Mouse (Mus musculus): ENCODE data around the gene Clcf1. TPM values are rescaled to one million over a fixed set of nuclear protein-coding genes. Genes with fewer than 3 reads are reported as not detected.

Clcf1 gene
- under 1 TPM; 0.34 to 0.47 TPM for total RNA-seq (2021)
- long read RNA-seq, experiment 1 = 0 reads
- long read RNA-seq, experiment 2, partial matches to known transcripts = 1 of 1 reads
- long read RNA-seq, experiment 2, other reads (novel, unspliced or antisense) = 0 of 1 reads

DNA sequence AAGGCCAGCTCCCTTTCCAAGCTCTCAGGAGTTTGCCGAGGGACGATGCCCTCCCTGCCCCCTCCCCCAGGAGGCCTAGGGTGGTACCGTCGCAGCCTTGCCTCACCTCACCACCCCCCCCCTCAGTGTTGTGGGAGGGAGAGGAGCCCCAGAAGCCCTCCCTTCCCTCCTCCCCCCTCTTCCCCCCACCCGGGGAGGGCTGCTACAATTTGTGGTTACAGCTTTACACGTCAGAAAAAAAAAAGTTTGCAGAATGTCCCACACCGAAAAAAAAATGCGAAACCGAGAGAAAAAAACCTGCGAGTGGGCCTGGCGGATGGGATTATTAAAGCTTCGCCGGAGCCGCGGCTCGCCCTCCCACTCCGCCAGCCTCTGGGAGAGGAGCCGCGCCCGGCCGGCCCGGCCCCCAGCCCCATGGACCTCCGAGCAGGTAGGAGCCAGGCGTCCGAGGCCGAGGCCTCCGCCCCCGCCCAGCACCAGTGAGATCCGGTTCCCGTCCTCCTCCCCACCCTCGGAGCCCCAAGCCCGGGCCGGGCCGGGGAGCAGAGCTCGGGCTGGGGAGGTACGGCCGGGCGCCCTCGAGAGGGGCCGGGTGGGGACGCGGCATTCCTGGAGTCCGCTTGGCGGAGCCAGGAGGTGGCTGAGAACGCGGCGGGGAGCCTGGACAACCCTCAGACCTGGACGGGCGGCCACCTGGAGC is at the start of gene Clcf1, which contains the start of gene AC109138.7:
Gene Clcf1 (plus strand): TSS at position 168 of the 700 bp plus-strand sequence.
Gene AC109138.7 (plus strand): TSS at position 287 of the 700 bp plus-strand sequence.
- no peak for DNase-seq (ENCODE audit: low spot score)

DNA sequence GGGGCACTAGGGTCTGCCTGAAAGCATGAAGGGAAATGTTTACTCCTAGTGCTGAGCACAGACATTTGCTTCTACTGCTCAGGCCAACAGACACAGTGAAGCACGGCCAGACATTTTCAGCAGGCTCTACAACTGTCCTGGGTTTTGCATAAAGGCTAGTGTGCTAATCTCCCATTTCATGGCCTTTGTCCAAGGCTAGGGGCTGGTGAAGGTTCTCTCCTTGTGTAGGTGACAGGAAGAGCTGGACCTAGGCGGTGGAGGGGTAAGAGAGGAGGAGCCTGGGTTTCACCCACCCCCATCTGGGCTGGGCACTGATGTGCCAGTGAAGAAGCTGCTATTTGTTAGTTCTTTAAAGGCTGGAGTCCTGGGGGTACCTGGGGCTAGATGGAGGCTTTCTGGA is 49.3 kb upstream of the Clcf1 start:
- DNase-seq (ENCODE audit: low spot score) = no peak

DNA sequence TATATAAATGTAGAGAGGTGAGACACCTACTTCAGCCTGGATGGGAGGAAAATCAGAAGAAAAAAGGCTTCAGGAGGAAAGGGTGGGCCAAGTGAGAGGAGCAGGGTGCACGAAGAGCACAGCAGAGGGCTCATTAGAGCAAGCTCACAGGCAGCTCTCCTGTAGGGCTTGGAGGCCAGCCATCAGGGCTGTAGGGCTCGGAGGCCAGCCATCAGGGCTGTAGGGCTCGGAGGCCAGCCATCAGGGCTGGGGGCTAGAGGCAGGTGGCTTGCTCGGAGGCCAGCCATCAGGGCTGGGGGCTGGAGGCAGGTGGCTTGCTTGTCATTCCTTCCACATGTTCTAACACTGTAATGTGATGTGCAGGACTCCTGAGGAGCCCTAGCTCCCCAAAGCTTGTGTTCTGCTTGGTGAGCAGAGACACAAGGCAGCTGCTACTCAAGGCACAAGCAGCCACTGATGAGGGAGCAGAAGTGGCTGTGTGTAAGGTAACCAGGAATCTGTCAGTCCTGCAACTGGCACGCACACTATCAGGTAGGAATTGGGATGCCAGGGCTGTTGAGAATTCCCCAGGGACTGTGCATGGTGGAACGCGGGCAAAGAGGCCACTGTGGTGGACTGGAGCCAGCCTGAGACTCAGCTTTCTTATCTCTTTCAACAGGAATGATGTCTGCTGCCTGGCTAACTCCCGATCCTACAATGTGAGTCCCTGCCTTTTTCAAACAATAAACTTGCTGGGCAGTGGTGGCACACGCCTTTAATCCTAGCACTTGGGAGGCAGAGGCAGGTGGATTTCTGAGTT is 47.2 kb upstream of the Clcf1 start:
- no peak for DNase-seq (ENCODE audit: low spot score)

- peak; percentile 100 for DNase-seq (ENCODE audit: low spot score)
These were observed 44.7 kb upstream of the Clcf1 start for GRCm38 (mm10) chr19:4169378-4169784.

GRCm38 (mm10) chr19:4169810-4170209 is 44.2 kb upstream of the Clcf1 start:
- no peak for DNase-seq (ENCODE audit: low spot score)

DNA sequence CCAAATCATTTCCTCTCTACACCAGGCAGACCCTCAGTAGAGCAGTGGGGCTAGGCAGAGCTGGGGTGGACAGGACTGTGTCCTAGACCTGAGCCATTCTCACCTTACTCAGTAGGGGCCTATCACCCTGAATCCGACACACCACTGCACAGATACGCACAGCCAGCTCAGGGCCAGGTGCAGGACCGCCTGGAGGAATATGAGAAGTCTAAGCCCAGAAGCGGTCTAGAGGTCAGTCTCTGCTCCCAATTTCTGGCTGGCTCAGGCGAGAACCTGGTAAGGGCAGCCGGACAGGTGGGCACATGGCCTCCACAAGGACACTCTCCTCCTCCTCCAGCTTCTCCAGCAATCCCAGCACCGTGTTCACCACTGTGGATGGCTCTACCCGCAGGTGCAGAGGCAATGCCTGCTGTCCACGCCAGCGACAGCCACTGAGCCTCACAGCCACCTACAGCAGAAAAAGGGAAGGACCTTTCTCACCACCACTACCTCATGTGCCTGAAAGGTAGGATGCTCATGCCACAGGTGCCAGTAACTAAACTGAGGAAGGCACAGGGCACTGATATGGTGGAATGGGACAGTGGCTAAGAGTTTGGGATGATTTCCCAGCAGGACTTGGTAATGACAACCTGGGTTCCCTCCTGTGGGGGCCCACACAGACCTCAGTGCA is 43.2 kb upstream of the Clcf1 start:
- no peak for DNase-seq (ENCODE audit: low spot score)

DNA sequence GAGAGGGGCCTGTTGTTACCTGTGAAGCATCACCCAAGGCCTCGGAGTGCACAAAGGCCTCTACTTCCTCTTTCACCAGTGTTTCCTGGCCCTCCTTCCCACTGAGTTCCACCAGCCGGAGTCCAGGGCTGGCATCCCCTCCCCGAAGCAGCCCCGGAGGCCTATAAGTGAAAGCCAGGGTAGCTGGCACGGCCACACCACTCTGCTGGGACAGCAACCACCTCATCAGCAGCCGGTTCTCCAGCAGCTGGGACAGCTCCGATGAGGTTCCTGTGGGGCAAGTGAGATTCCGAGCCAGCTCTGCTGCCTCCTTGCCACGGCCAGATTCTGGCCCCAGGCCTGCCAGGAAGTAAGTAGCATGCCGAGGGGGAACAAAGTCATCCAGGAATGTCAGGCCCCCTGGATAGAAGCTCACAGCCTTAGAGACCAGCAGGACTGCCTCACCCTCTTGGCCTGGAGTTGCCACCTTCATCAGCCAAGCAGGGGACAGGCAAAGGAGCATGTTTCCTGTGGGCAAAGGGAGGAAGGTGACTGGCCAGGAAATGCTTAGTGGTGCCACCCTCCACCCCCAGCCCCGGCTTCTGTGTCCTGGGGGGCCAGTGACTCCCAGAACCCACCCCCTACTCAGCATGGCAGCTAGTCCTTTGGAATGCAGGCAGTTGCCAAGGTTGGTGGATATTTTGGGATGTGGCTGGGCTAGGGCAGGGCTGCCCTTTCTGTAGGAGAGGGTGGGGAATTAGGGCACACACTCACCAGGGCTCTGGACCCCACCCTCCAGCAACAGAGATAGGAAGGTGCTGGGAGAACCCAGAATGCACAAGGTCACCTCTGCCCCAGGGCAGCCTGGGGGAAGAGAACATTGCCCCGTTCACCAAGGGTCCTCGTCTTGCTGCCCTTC is 42.4 kb upstream of the Clcf1 start:
- DNase-seq (ENCODE audit: low spot score) = peak; percentile 43

DNA sequence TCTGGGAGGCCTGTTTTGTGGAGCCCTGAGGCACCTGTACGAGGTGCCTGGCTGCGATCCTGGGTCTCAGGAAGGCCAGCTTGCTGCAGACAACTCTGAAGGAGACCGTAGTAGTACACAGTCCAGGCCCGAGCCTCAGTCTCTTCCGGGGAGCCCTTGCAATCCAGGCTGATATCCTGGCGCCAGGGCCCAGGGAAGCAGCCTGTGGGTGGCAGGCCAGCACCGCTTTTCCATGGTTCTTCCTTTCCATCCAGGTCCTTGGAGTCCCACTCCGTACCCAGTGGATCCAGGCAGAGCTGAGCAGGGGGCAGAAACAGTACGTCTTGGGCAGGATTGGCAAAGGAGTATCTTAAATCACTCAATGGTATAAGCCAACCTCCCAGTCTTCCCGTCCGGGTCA is 41.1 kb upstream of the Clcf1 start:
- DNase-seq (ENCODE audit: low spot score) = no peak

DNA sequence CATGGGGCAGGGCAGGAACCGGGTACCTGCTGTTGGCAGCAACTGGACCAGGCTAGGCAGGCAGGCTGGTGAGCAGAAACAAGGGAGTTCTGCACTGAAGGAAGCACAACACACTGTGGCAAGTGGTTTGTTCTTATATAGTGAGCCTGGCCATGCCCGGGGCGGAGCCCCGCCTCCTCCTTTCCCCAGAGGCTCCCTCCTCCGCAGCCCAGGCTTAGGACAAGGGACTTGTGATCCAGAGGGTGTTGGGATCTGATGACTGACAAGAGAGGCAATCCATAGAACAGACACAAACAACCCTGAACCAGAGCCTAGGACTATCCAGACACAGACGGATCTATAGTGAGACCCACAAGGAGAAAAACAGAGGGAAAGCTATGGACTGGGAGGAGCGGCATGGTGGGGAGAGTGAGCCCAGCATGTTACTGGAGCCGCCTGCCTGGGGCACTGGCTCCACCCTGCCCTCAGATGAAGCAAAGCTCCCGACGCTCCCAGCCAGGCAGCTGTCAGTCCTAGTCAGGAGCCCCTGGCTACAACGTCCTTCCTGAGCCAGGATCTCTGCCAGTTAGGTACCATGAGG is 38.6 kb upstream of the Clcf1 start, which contains the start of gene Carns1:
Gene Carns1 (minus strand): TSS at position 112 of the 580 bp plus-strand sequence.
- peak; percentile 57 for DNase-seq (ENCODE audit: low spot score)

DNA sequence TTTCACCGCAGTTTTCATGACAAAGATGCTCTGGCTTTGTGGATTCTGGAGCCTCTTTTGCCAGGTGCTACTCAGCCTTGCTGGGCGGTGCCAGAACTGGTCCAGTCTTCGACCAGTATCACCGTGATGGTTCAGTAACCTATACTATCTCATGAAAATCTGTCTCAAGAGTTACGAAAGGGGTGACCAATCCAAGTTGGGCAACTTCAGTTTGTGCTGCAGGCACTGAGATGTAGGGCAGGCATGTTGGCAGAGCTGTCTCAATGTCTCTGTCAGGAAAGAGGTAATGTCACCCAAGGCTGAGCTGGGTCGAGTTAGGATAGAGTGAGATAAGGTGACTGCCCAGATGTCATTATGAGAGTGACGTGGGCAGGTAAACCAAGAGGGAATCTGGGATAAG is 33.6 kb upstream of the Clcf1 start:
- DNase-seq (ENCODE audit: low spot score) = no peak

DNA sequence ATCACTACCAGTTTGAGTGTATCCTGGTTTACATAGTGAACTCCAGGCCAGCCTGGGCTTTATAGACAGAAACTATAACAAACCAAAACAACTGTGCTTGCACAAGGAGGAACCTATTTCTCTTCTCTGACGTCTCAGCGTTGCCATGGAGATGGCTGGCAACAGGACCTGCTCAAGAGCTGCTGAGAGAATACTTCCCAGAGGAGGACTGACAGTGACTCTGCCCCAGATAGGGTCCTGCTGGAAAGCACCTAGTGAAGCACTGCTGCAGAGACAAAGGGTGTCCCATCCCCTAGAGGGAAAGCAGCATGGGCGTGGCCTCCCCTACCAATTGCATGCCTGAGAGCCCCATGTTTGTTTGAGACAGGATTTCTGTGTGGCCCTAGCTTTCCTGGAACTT is 32.1 kb upstream of the Clcf1 start:
- DNase-seq (ENCODE audit: low spot score) = peak; percentile 41

GRCm38 (mm10) chr19:4183689-4184088 is 30.3 kb upstream of the Clcf1 start:
- DNase-seq (ENCODE audit: low spot score) = no peak

- DNase-seq (ENCODE audit: low spot score) = no peak
These were observed 28.8 kb upstream of the Clcf1 start for GRCm38 (mm10) chr19:4184976-4185975.

DNA sequence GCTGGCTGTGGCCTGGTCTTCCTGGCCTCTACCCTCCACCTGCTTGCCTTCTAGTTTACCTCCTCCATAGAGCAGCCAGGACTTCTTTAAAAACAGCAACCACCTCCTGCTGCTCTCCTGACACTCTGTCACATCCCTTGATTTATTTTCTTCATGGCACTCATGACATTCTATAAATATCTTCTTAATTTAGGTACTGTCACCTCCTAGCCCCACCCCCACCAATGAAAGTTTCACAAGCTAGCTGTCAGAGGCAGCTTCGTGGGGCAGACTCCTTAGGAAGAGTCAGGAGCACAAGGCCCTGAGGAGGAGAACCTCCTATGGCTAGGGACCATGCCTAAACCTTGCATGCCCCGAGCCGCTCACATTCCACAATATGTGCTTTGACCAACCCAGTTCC is 26.7 kb upstream of the Clcf1 start:
- peak; percentile 56 for DNase-seq (ENCODE audit: low spot score)

GRCm38 (mm10) chr19:4189051-4189620 is 24.9 kb upstream of the Clcf1 start:
- no peak for DNase-seq (ENCODE audit: low spot score)

DNA sequence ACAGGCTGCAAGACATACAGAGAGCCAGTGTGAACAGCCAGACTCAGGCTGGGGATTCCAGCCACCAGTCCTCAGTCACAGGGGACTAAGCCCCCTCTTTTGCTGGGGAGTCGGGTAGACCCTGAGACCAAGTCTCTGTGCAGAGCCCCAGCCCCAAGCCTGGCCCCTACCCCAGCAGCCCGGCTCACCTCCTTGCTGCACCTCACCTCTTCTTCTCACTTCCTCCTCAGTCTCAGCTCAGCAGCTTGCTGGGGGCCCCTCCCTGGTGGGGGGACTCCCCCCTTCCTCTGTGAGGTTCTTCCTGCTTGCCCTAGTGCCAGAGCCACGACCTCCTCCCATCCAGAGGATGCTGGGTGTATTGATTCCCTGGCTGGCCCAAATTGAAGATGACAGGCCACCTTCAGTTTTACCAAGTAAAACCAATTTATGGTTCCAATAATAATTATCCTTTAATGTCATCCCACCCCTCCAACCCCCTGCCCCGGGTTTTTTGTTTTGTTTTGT is 23.2 kb upstream of the Clcf1 start, which contains the start of gene Tbc1d10c:
Gene Tbc1d10c (minus strand): TSS at position 454 of the 504 bp plus-strand sequence.
- no peak for DNase-seq (ENCODE audit: low spot score)

- peak; percentile 96 for DNase-seq (ENCODE audit: low spot score)
These were observed 22.3 kb upstream of the Clcf1 start, which contains the start of gene Ppp1ca for GRCm38 (mm10) chr19:4191528-4192250. Gene Ppp1ca, plus strand, starts transcription at chr19:4192065.

Data from gastrocnemius, adult 18-20 months (tissue).